Mouse (Mus musculus): Measurements from ENCODE around the gene Tmem126b.

- TF ChIP-seq GATA1 (IDR thresholded peaks at IDR 0.05; ENCODE audit: low read length) (no peak), TAL1 (IDR thresholded peaks at IDR 0.05; ENCODE audit: low read length) (no peak)
Measured at GRCm38 (mm10) chr7:90460930-90461329, 14.9 kb downstream of the Tmem126b start.
